Mouse (Mus musculus) thymus, adult 2 months (tissue): Measurements from ENCODE around the gene Ndufa4l2. TPM values are rescaled to one million over a fixed set of nuclear protein-coding genes. Genes with fewer than 3 reads are reported as not detected.

Source experiments
- DNase-seq: peaks from one replicate; pipeline ENCODE4 v3.0.0; 2021
- H3K27ac ChIP-seq: fragments of 200-500 bp; 2 replicates; pipeline ENCODE4 v1.5.1; 2012; ENCODE audit warnings: low read length, control low read depth; ENCODE audit not compliant: control insufficient read depth, insufficient read depth
- H3K27me3 ChIP-seq: fragments of 200-500 bp; 2 replicates; pipeline ENCODE4 v1.6.1; 2012; ENCODE audit warnings: mild to moderate bottlenecking, low read length, moderate library complexity, mixed read lengths; ENCODE audit not compliant: control insufficient read depth, insufficient read depth
- H3K36me3 ChIP-seq: fragments of 200-500 bp; 2 replicates; pipeline ENCODE4 v1.6.1; 2012; ENCODE audit warnings: mild to moderate bottlenecking, low read length, moderate library complexity; ENCODE audit not compliant: control insufficient read depth, insufficient read depth
- H3K4me1 ChIP-seq: fragments of 200-500 bp; replicated peaks from 2 replicates; pipeline ENCODE4 v1.6.1; 2012; ENCODE audit warnings: low read length; ENCODE audit not compliant: control insufficient read depth, insufficient read depth
- H3K4me3 ChIP-seq: fragments of 200-500 bp; 2 replicates; pipeline ENCODE4 v1.5.1; 2012; ENCODE audit warnings: mild to moderate bottlenecking, low read length, control low read depth, moderate library complexity; ENCODE audit not compliant: control insufficient read depth, insufficient read depth
- CTCF ChIP-seq: fragments of 200-500 bp; IDR thresholded peaks from 2 replicates; pipeline ENCODE4 v1.5.1; 2012; ENCODE audit warnings: mild to moderate bottlenecking, control low read depth, low read length, moderate library complexity, borderline replicate concordance; ENCODE audit not compliant: control insufficient read depth, poor library complexity, insufficient read depth; ENCODE audit errors: extremely low read depth
- POLR2A ChIP-seq: fragments of 200-500 bp; IDR thresholded peaks from 2 replicates; pipeline ENCODE4 v1.6.1; 2012; ENCODE audit warnings: mild to moderate bottlenecking, low read length, control low read depth, moderate library complexity; ENCODE audit not compliant: control insufficient read depth, poor library complexity, insufficient read depth; ENCODE audit errors: extremely low read depth
- WGBS: fragments of 180-500 bp; shearing (Covaris S2); methylation state at CpG from one replicate; pipeline ENCODE4 v1.1.7; 2018; 5-methylcytosine and 5-hydroxymethylcytosine counted together
- polyA plus RNA-seq: library from polyadenylated mRNA; depleted of rRNA; stranded (reverse); fragments of >200 nt; gene quantifications from 2 replicates; pipeline ENCODE4 v1.2.3, GENCODE M21; 2012

The Ndufa4l2 gene
- polyA plus RNA-seq, 1 experiment: 13.5 TPM

DNA sequence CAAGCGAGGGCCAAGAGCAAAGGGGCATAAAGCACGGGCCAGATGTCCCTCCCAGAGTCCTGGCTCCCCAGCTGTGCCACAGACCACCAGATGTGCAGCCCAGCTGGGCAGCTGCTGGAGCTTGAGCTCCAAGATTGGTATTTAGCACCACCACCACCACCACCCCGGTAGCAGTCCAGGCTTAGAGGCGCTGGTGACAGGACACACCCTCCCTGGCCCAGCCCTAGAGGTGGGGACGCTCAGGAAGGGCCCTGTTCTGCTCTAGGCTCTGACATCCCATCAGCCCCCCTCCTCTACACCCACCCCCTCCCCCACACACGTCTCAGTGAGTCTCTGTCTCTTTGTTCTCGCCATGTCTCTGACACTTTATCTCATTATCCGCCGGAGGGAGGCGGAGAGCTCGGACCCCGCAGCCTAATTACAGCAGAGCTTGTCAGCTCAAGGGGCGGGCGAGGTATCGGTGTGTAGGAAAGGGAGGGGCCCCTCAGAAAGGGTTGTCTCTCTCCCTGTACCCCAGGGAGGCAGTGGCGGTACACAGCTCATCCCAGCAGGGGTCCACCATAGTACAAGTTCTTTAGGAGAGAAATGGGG is 1.2 kb upstream of the Ndufa4l2 start:
- H3K36me3 ChIP-seq: no peaks in the 10 kb centered on the region
- no peak for TF ChIP-seq CTCF
- DNase-seq: no peak
- H3K4me1 ChIP-seq: peaks cover 38% of the 10 kb centered on the region
- H3K4me3 ChIP-seq: no peak overlapping the region
- peaks cover 5% of the 10 kb centered on the region; the same call in 1 of the 2 replicates for H3K27me3 ChIP-seq
- 3% methylated on average over 16 of the region's 16 CpGs for WGBS
- no peak overlapping the region for H3K27ac ChIP-seq

DNA sequence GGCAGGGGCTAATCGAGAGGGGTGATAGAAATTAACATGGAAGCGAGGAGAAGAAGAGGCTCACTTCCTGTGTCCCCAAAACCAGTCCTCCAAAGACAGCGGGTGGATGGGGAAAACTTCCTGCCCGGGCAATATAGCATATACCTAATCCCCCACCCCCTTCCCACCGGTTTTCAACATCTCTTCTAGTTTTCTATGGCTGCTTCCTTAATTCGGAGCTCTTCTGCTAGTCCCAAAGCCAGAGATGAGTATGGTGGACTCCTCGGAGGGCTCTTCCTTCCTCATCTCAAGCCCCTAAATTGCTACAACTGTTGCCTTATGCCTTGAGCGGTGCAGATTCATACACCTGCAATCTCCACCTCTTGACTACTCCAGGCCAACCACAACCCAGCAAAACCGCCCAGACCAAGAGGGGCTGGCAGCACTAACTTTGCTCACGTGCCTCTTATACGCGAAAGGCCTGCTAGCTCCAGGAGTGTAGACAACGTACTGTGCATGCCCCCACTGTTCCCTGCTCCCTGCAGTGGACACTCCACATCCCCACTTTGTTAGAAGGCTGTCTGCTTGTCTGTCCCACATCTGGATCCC is 562 bp upstream of the Ndufa4l2 start:
- Histone ChIP-seq H3K4me3 (no peak overlapping the region), H3K36me3 (no peaks in the 10 kb centered on the region), H3K27ac (no peak overlapping the region), H3K27me3 (peaks cover 5% of the 10 kb centered on the region; the same call in 1 of the 2 replicates), H3K4me1 (peaks cover 36% of the 10 kb centered on the region)
- DNase-seq: no peak
- TF ChIP-seq CTCF: no peak
- TF ChIP-seq POLR2A: no peak
- 9% methylated on average over 13 of the region's 13 CpGs for WGBS

DNA sequence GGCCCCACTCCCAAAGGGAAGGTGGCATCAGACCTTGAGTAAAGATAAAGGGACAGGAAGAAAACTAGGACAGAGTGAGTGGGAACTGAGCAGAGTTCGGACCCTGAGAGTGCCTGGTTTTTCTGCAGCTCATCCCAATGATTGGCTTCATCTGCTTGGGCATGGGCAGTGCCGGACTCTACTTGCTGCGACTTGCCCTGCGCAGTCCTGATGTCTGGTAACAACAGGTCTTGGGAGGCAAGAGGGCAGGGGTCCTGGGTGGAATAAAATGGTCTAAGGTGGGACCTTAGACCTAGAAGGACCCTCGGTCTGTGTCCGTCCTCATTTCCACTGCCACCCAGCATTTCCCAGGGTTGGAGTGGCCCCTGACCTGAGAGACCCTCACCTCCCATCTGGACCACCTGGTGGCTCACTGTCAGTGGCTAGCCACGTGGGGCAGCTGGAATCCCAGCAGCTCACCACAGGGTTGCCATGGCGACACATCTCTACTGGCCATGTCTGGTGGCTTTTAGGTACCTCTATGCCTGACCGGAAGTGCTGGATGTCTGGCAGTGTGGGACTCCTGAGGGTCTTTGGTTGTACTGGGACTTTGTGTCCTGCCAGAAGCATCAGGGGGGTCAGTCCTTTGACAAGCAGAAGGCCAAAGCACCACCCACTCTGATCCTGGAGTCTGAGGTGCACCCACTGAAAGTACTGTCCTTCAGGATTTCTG is 660 bp downstream of the Ndufa4l2 start:
- no peak for DNase-seq
- no peaks in the 10 kb centered on the region for H3K36me3 ChIP-seq
- TF ChIP-seq CTCF: no peak
- TF ChIP-seq POLR2A: no peak
- 55% methylated on average over 9 of the region's 9 CpGs for WGBS
- no peak overlapping the region for H3K4me3 ChIP-seq
- H3K27me3 ChIP-seq: peaks cover 5% of the 10 kb centered on the region; the same call in 1 of the 2 replicates
- H3K27ac ChIP-seq: no peak overlapping the region
- H3K4me1 ChIP-seq: peaks cover 31% of the 10 kb centered on the region

DNA sequence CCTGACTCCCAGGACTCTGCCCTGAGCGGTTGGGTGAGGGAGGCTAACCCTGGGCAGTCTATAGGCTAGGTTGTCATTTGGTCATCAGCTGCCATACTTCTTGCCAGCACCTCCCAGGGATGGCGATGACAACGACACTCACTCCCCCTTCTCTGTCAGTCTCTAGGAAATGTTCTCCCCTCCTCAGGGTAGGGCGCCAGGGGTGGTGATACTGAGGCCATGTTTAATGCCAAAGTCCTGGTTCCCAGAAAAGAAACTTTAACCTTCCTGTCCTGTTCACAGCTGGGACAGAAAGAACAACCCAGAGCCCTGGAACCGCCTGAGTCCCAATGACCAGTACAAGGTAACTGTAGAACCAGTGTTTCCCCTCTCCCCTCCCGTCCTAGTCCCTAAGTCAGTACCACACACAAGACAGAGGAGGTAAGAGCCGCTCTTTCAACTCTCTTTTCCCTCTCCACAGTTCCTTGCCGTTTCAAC is 1.3 kb downstream of the Ndufa4l2 start:
- Histone ChIP-seq H3K27ac (no peak overlapping the region), H3K4me1 (peaks cover 27% of the 10 kb centered on the region), H3K27me3 (peaks cover 5% of the 10 kb centered on the region; the same call in 1 of the 2 replicates), H3K4me3 (no peak overlapping the region), H3K36me3 (no peaks in the 10 kb centered on the region)
- no peak for TF ChIP-seq POLR2A
- no peak for TF ChIP-seq CTCF
- no peak for DNase-seq
- whole genome bisulfite sequencing: 69% methylated on average over 8 of the region's 8 CpGs

DNA sequence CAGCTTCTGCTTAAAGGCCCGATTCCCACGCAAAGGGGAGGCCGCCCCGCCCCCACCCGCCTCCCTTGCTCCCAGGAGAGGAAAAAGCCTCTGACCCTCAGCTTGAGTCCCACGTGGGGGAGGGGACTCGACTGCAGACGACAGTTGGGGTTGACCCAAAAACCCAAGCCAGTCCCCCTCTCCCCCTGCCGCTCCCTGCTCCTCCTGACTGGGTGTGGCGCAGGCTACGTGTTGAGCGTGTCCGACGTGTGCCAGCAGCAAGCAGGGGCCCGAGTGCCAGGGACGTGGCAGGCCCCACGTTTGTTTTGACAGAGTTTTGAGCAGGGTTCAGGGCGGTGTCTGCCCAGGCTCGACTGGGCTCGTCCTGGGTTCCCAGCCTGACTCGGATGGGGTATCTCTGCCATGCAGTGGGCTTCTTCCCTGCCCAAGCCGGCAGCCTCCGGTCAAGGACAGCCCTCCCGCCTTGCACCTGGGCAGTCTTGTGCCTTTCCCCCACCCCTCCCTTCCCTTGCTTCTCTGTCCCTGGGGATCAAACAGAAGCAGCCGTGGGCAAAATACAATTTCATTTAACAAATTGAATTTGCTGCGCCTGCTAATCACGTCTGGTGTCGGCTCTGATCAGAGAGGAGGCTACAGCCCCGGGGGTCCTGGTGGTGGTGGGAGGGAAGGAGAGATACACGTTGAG is 2.0 kb downstream of the Ndufa4l2 start:
- H3K4me3 ChIP-seq: no peak overlapping the region
- H3K4me1 ChIP-seq: peaks cover 26% of the 10 kb centered on the region
- no peak for DNase-seq
- 81% methylated on average over 30 of the region's 30 CpGs for WGBS
- H3K27me3 ChIP-seq: peaks cover 5% of the 10 kb centered on the region; the same call in 1 of the 2 replicates
- no peaks in the 10 kb centered on the region for H3K36me3 ChIP-seq
- H3K27ac ChIP-seq: no peak overlapping the region
- TF ChIP-seq POLR2A (no peak), CTCF (no peak)

DNA sequence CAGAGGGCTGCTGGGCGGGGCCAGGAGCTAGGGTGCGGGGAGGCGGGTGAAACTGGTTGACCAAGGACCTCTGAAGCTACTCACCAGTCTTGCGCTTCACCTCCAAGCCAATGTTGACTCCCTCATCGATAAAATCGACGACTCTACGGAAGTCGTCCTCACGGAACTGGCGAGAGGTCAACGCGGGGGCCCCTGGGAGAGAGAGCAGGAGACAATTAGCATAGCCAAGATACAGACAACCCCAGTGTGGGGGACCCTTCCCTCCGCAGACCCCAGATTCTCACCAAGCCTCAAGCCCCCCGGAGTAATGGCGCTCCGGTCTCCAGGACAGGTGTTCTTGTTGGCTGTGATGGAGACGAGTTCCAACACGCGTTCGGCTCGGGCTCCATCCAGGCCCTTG is 3.2 kb downstream of the Ndufa4l2 start:
- Histone ChIP-seq H3K4me1 (peaks cover 18% of the 10 kb centered on the region), H3K36me3 (no peaks in the 10 kb centered on the region), H3K4me3 (no peak overlapping the region), H3K27me3 (peaks cover 5% of the 10 kb centered on the region; the same call in 1 of the 2 replicates), H3K27ac (no peak overlapping the region)
- no peak for DNase-seq
- WGBS: 97% methylated on average over 22 of the region's 22 CpGs
- no peak for TF ChIP-seq CTCF
- TF ChIP-seq POLR2A: no peak
